Mouse (Mus musculus) hindbrain, embryonic 14.5 days (tissue): Measurements from ENCODE around the gene Ralgds. TPM values are rescaled to one million over a fixed set of nuclear protein-coding genes. Genes with fewer than 3 reads are reported as not detected.

Experiments
- ATAC-seq: fragments of 200-750 bp; cut with Nextera tagmentation; 2 replicates; pipeline ENCODE4 v1.8.0; 2017; ENCODE audit warnings: moderate number of reproducible peaks, mild to moderate bottlenecking, moderate TSS enrichment, moderate library complexity; ENCODE audit not compliant: low FRiP score
- DNase-seq: peaks from one replicate; pipeline ENCODE4 v3.0.0-alpha.2; 2015; ENCODE audit warnings: low spot score
- H3K27ac ChIP-seq: fragments of 300-500 bp; sonication (generic); 2 replicates; pipeline ENCODE4 v1.5.1; 2014; ENCODE audit warnings: mild to moderate bottlenecking, moderate library complexity
- H3K27me3 ChIP-seq: fragments of 300-500 bp; sonication (generic); 2 replicates; pipeline ENCODE4 v1.6.1; 2014; ENCODE audit warnings: mild to moderate bottlenecking, low read length, mixed read lengths; ENCODE audit not compliant: control insufficient read depth, insufficient read depth
- H3K36me3 ChIP-seq: fragments of 300-500 bp; sonication (generic); replicated peaks from 2 replicates; pipeline ENCODE4 v1.6.1; 2014; ENCODE audit not compliant: control insufficient read depth, insufficient read depth
- H3K4me1 ChIP-seq: fragments of 300-500 bp; sonication (generic); replicated peaks from 2 replicates; pipeline ENCODE4 v1.6.1; 2014; ENCODE audit warnings: antibody characterized with exemption, low read length, mixed read lengths; ENCODE audit not compliant: control insufficient read depth, insufficient read depth
- H3K4me2 ChIP-seq: fragments of 300-500 bp; sonication (generic); replicated peaks from 2 replicates; pipeline ENCODE4 v1.6.1; 2014; ENCODE audit warnings: mild to moderate bottlenecking, moderate library complexity
- H3K4me3 ChIP-seq: fragments of 300-500 bp; sonication (generic); replicated peaks from 2 replicates; pipeline ENCODE4 v1.5.1; 2014; ENCODE audit warnings: mild to moderate bottlenecking, low read length
- H3K9ac ChIP-seq: fragments of 300-500 bp; sonication (generic); 2 replicates; pipeline ENCODE4 v1.6.1; 2014
- H3K9me3 ChIP-seq: fragments of 300-500 bp; sonication (generic); 2 replicates; pipeline ENCODE4 v1.6.1; 2016; ENCODE audit warnings: low read length; ENCODE audit not compliant: control insufficient read depth
- WGBS: fragments of 180-500 bp; shearing (Covaris S2); extraction: QIAGEN DNeasy Blood & Tissue Kit; methylation state at CpG from one replicate; pipeline ENCODE4 v1.1.7; 2014; 5-methylcytosine and 5-hydroxymethylcytosine counted together
- polyA plus RNA-seq: library from polyadenylated mRNA; unstranded; fragments of >200 nt; fragmentation: Nextera tagmentation; extraction: Ambion mirVana; gene quantifications from 2 replicates; pipeline ENCODE4 v1.2.1, GENCODE M21; 2014

The Ralgds gene
- polyA plus RNA-seq, 1 experiment from 2014 or later: 92.9 TPM

DNA sequence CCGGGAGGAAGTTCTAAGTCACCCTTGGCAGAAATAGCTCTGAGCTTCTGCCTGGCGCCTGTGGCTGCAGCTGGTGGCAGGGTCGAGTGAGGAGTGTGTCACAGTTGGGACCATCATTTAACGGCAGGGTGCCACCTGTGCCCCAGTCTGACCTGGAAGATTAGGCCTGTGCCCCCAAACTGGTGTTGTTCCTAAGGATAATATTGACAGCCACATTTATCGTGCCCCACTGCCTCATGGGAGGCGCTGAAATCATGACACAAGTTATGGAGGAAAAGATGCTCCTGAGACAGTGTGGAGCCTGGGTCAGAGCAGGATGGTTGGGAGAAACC is 86.6 kb downstream of the Ralgds start:
- H3K27ac ChIP-seq: no peak overlapping the region
- no peak overlapping the region for H3K9ac ChIP-seq
- H3K27me3 ChIP-seq: no peaks in the 10 kb centered on the region
- H3K4me3 ChIP-seq: no peak overlapping the region
- H3K9me3 ChIP-seq: no peaks in the 10 kb centered on the region
- ATAC-seq: no peak
- DNase-seq: no peak
- no peaks in the 10 kb centered on the region for H3K36me3 ChIP-seq
- WGBS: 77% methylated on average over 6 of the region's 6 CpGs
- H3K4me1 ChIP-seq: no peaks in the 10 kb centered on the region
- no peak overlapping the region for H3K4me2 ChIP-seq

DNA sequence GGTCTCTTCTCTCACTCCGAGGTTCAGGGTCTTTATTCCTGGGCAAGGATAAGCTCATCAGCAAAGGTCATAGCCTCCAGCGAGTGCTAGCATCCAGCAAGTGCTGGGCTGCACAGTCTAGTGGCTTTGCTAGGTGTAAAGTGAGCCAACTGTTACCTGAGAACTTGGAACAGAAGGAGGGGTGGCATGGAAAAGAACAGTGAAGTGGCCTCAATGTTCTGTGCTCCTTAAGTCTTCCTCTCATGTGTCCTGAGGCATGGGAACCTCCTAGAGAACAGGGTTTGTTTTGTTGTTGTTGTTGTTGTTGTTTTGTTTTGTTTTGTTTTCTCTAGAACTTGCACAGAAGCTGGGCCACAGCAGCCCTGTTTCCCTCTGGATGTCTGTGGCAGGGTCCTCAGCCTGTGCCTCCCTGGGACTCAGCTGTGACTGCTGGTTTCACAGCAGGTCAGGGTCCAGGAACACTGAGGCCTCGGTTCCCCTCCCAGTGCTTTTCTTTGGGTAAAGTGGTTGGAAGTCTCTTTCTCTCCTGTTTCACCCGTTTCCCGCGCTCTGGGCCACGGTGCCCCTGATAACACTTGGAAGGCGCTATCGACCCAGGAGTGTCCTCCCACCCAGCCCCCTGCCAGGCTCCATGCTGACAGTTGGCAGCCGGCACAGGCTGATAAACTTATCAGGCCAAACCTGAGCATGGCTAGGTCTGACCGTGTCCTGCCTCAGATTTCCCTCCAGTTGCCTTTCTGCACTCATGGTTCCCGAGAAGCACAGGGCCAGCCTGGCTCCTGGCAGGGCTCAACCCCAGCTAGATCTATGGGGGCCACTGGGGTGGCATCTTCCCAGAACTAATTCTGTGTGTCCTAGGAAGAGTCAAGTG is 89.0 kb downstream of the Ralgds start:
- no peak overlapping the region for H3K4me2 ChIP-seq
- DNase-seq (no peak), ATAC-seq (no peak)
- no peaks in the 10 kb centered on the region for H3K9me3 ChIP-seq
- H3K9ac ChIP-seq: no peak overlapping the region
- H3K27ac ChIP-seq: no peak overlapping the region
- no peaks in the 10 kb centered on the region for H3K27me3 ChIP-seq
- 60% methylated on average over 12 of the region's 12 CpGs for WGBS
- H3K36me3 ChIP-seq: no peaks in the 10 kb centered on the region
- no peaks in the 10 kb centered on the region for H3K4me1 ChIP-seq
- no peak overlapping the region for H3K4me3 ChIP-seq

Other genes with a start within 250 kb of the Ralgds start
- 15.5 and 15.9 TPM in 2 replicates for gene Ppp1r26, start 66.3 kb upstream of the Ralgds start, polyA plus RNA-seq
- gene 1700007K13Rik, start 46.8 kb upstream of the Ralgds start, polyA plus RNA-seq: 4.0 and 6.2 TPM in 2 replicates
- 49.3 and 51.8 TPM in 2 replicates for gene Mrps2, start 45.1 kb upstream of the Ralgds start, polyA plus RNA-seq
- 1.3 and 1.7 TPM in 2 replicates for gene Gbgt1, start 16.2 kb upstream of the Ralgds start, polyA plus RNA-seq
- 0.90 and 2.9 TPM in 2 replicates for gene Gm10134, start 7.0 kb upstream of the Ralgds start, polyA plus RNA-seq
- gene Cel, start 50.3 kb downstream of the Ralgds start, polyA plus RNA-seq: not detected in 2 replicates
- gene Gtf3c5, start 70.6 kb downstream of the Ralgds start, polyA plus RNA-seq: 28.6 and 29.3 TPM in 2 replicates
- gene Gfi1b, start 108.9 kb downstream of the Ralgds start, polyA plus RNA-seq: not detected in 2 replicates
- 29.2 and 29.4 TPM in 2 replicates for gene Tsc1, start 128.1 kb downstream of the Ralgds start, polyA plus RNA-seq
- gene Spaca9, start 186.6 kb downstream of the Ralgds start, polyA plus RNA-seq: 4.1 and 6.2 TPM in 2 replicates
- 2.2 and 2.7 TPM in 2 replicates for gene Ak8, start 187.0 kb downstream of the Ralgds start, polyA plus RNA-seq